10 mouse cellular contexts compared by ENCODE assay signal in the genomic region with DNA sequence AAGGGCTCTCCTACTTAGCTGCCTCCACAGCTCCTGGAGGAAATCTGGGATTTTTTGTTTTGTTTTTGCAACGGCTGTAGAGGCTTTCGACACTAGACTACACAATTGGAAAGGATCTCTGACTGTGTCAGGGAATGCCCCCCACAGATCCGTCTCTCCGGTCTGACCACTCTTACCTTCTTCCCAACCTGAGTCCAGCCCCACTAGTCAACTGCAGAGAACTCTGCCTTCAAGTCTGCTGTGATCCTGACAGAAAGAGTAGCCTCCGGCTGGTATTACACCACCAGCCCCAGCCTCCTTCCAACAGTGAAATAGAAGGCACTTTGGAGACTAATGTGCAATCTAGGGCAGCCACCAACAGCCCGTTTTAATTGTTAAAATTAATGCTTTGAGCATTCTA. TPM values are rescaled to one million over a fixed set of nuclear protein-coding genes. Genes with fewer than 3 reads are reported as not detected.
DNase-seq lines count a peak whose midpoint lies in the region; ATAC-seq and TF ChIP-seq lines count a peak whose summit lies in the region.
"Had no signal": no experiment of that assay in that cellular context is flagged by ENCODE, and none has a peak within 500 bp of the region (broad histone marks: within the 10 kb centered on the region; RNA-seq: fewer than 3 reads in every experiment).

No protein-coding gene starts in this region.

- WGBS in kidney, postnatal 0 days, result 18% methylated on average over 6 of the region's 6 CpGs
- WGBS in forebrain, embryonic 10.5 days, result 22% methylated on average over 6 of the region's 6 CpGs
- WGBS in limb, embryonic 10.5 days, result 22% methylated on average over 6 of the region's 6 CpGs
- WGBS in neural tube, embryonic 13.5 days, result 25% methylated on average over 6 of the region's 6 CpGs

- H3K36me3 ChIP-seq in kidney, postnatal 0 days (ENCODE audit: insufficient read depth, low read length), result no peaks in the 10 kb centered on the region
- H3K36me3 ChIP-seq in forebrain, embryonic 10.5 days (replicated peaks), result peaks cover 11% of the 10 kb centered on the region
- peaks cover 6% of the 10 kb centered on the region for H3K36me3 ChIP-seq in limb, embryonic 10.5 days
- no peaks in the 10 kb centered on the region for H3K36me3 ChIP-seq in neural tube, embryonic 13.5 days

- H3K9me3 ChIP-seq in kidney, postnatal 0 days (replicated peaks; ENCODE audit: low read length), result no peaks in the 10 kb centered on the region
- H3K9me3 ChIP-seq in forebrain, embryonic 10.5 days, result peaks cover 6% of the 10 kb centered on the region; the same call in 1 of the 2 replicates
- no peaks in the 10 kb centered on the region for H3K9me3 ChIP-seq in limb, embryonic 10.5 days (replicated peaks)
- no peaks in the 10 kb centered on the region for H3K9me3 ChIP-seq in neural tube, embryonic 13.5 days

- no peak for TF ChIP-seq CTCF in kidney, postnatal 0 days (IDR thresholded peaks at IDR 0.05; ENCODE audit: low read depth)

- peak overlapping the region; percentile 73 for H3K4me3 ChIP-seq in kidney, postnatal 0 days (replicated peaks; ENCODE audit: low read depth, low read length)
- H3K4me3 ChIP-seq in forebrain, embryonic 10.5 days, result peak overlapping the region; percentile 81
- peak overlapping the region; percentile 87 for H3K4me3 ChIP-seq in limb, embryonic 10.5 days
- H3K4me3 ChIP-seq in neural tube, embryonic 13.5 days, result peak overlapping the region; percentile 79

- H3K27me3 ChIP-seq in kidney, postnatal 0 days (ENCODE audit: insufficient read depth, low read length), result no peaks in the 10 kb centered on the region
- peaks cover 29% of the 10 kb centered on the region for H3K27me3 ChIP-seq in forebrain, embryonic 10.5 days (ENCODE audit: poor library complexity, severe bottlenecking)
- no peaks in the 10 kb centered on the region for H3K27me3 ChIP-seq in limb, embryonic 10.5 days (ENCODE audit: low read depth, poor library complexity, severe bottlenecking)
- no peaks in the 10 kb centered on the region for H3K27me3 ChIP-seq in neural tube, embryonic 13.5 days

- peaks cover 21% of the 10 kb centered on the region for H3K4me1 ChIP-seq in kidney, postnatal 0 days (replicated peaks; ENCODE audit: insufficient read depth, low read length)
- H3K4me1 ChIP-seq in forebrain, embryonic 10.5 days, result peaks cover 64% of the 10 kb centered on the region
- H3K4me1 ChIP-seq in limb, embryonic 10.5 days, result peaks cover 56% of the 10 kb centered on the region
- peaks cover 68% of the 10 kb centered on the region for H3K4me1 ChIP-seq in neural tube, embryonic 13.5 days (replicated peaks)

- peak overlapping the region; percentile 13; the same call in 1 of the 2 replicates for H3K27ac ChIP-seq in kidney, postnatal 0 days
- no peak overlapping the region for H3K27ac ChIP-seq in forebrain, embryonic 10.5 days
- peak overlapping the region; percentile 96 for H3K27ac ChIP-seq in limb, embryonic 10.5 days
- H3K27ac ChIP-seq in neural tube, embryonic 13.5 days (replicated peaks), result 0 out of 2 replicates have a peak overlapping the region, but pooled peaks have one; percentile 90

- H3K4me2 ChIP-seq in kidney, postnatal 0 days (ENCODE audit: low read length), result peak overlapping the region; percentile 92
- H3K4me2 ChIP-seq in neural tube, embryonic 13.5 days, result peak overlapping the region; percentile 90

- 0 out of 2 replicates have a peak overlapping the region, but pooled peaks have one; percentile 76 for H3K9ac ChIP-seq in kidney, postnatal 0 days (ENCODE audit: low read depth, low read length)
- peak overlapping the region; percentile 95 for H3K9ac ChIP-seq in neural tube, embryonic 13.5 days

- DNase-seq in kidney, postnatal 0 days (ENCODE audit: low spot score), result no peak
- no peak for DNase-seq in kidney, adult 8-10 months
- no peak for DNase-seq in forebrain, embryonic 10.5 days (ENCODE audit: extremely low spot score, low spot score)
- DNase-seq in limb, embryonic 10.5 days (ENCODE audit: low spot score), result no peak
- no peak for DNase-seq in thymus, postnatal 0 days (ENCODE audit: low spot score)
- DNase-seq in layer of hippocampus, adult 9-10 months (ENCODE audit: low spot score), result no peak
- DNase-seq: cerebellum, adult 11 months; right cerebral cortex, postnatal 4 days had no signal

- no peak for ATAC-seq in kidney, postnatal 0 days (replicated peaks; ENCODE audit: low FRiP score, low read depth)
- ATAC-seq in neural tube, embryonic 13.5 days (ENCODE audit: low read depth), result no peak
- no peak for ATAC-seq in inflammation-experienced regulatory T-cells, adult 6 months

RNA-seq across cellular contexts. Expression of a gene that starts 1.5 kb away (rescaled TPM):
- polyA plus RNA-seq in kidney, postnatal 0 days (2015; fragmentation: Nextera tagmentation; extraction: Ambion mirVana), result 4.1 TPM in 2 replicates
- 1.5 and 1.8 TPM in 2 replicates for polyA plus RNA-seq in forebrain, embryonic 10.5 days (2016; fragmentation: Nextera tagmentation; extraction: Ambion mirVana)
- polyA plus RNA-seq in limb, embryonic 10.5 days (2016; fragmentation: Nextera tagmentation; extraction: Ambion mirVana), result 3.1 and 3.8 TPM in 2 replicates
- 3.2 and 5.0 TPM in 2 replicates for polyA plus RNA-seq in neural tube, embryonic 13.5 days (2015; fragmentation: Nextera tagmentation; extraction: Ambion mirVana)
- 2.0 and 2.6 TPM in 2 replicates for polyA plus RNA-seq in thymus, postnatal 0 days (2015; fragmentation: Nextera tagmentation; extraction: Ambion mirVana)
- under 1 TPM; 0.30 to 0.87 (median 0.54) TPM for polyA plus RNA-seq in inflammation-experienced regulatory T-cells, adult 6 months (2017; shearing (Covaris generic))
